Mouse (Mus musculus): ENCODE results near the gene Gorasp1. TPM values are rescaled to one million over a fixed set of nuclear protein-coding genes. Genes with fewer than 3 reads are reported as not detected.

The Gorasp1 gene
- polyA plus RNA-seq, 1 experiment from 2014 or later, result 23.6 TPM

- ATAC-seq (ENCODE audit: insufficient read depth, low FRiP score, low TSS enrichment), result no peak
- DNase-seq (ENCODE audit: low spot score), result no peak
- Histone ChIP-seq H3K27ac (ENCODE audit: low read depth, low read length) (no peak overlapping the region), H3K9me3 (ENCODE audit: control insufficient read depth, low read length) (no peaks in the 10 kb centered on the region), H3K27me3 (ENCODE audit: control insufficient read depth, insufficient read depth, low read length) (no peaks in the 10 kb centered on the region), H3K4me3 (ENCODE audit: low read depth, low read length) (no peak overlapping the region), H3K4me1 (ENCODE audit: control insufficient read depth, insufficient read depth, low read length) (peaks cover 8% of the 10 kb centered on the region; the same call in 1 of the 2 replicates), H3K9ac (ENCODE audit: low read length) (no peak overlapping the region), H3K4me2 (ENCODE audit: low read depth) (no peak overlapping the region), H3K36me3 (ENCODE audit: control insufficient read depth, insufficient read depth, low read length) (0 out of 2 replicates have a peak, but pooled peaks cover 2% of the 10 kb centered on the region)
- 89% methylated on average over 27 of the region's 27 CpGs for WGBS
Measured at GRCm38 (mm10) chr9:119973869-119974520, 36.6 kb upstream of the Gorasp1 start.

DNA sequence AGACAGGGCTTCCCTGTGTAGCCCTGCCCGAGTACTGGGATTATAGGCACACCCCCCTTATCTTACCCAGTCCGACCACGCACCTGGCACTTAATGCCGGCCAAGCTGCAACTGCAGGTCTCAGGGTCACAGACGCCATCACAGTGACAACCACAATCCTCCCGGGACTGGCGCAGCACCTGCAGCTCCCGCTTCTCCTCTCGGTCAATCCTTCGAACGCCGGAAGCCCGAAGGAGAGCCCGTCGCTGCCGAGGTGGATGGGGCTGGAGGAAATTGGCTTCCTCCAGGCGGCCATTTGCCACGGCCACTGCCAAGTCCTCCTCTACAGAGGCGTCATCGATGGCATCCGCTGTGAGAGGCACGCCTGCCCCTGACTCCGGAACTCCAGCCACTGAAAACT lies 35.9 kb upstream of the Gorasp1 start:
- Histone ChIP-seq H3K9ac (ENCODE audit: low read length) (no peak overlapping the region), H3K4me2 (ENCODE audit: low read depth) (no peak overlapping the region), H3K4me1 (ENCODE audit: control insufficient read depth, insufficient read depth, low read length) (peaks cover 5% of the 10 kb centered on the region; the same call in 1 of the 2 replicates), H3K27ac (ENCODE audit: low read depth, low read length) (no peak overlapping the region), H3K9me3 (ENCODE audit: control insufficient read depth, low read length) (no peaks in the 10 kb centered on the region), H3K27me3 (ENCODE audit: control insufficient read depth, insufficient read depth, low read length) (no peaks in the 10 kb centered on the region), H3K36me3 (ENCODE audit: control insufficient read depth, insufficient read depth, low read length) (0 out of 2 replicates have a peak, but pooled peaks cover 2% of the 10 kb centered on the region), H3K4me3 (ENCODE audit: low read depth, low read length) (no peak overlapping the region)
- 92% methylated on average over 23 of the region's 23 CpGs for WGBS
- ATAC-seq (ENCODE audit: insufficient read depth, low FRiP score, low TSS enrichment), result no peak
- DNase-seq (ENCODE audit: low spot score), result no peak

- DNase-seq (ENCODE audit: low spot score) (no peak), ATAC-seq (ENCODE audit: insufficient read depth, low FRiP score, low TSS enrichment) (no peak)
- Histone ChIP-seq H3K9ac (ENCODE audit: low read length) (no peak overlapping the region), H3K27me3 (ENCODE audit: control insufficient read depth, insufficient read depth, low read length) (no peaks in the 10 kb centered on the region), H3K4me3 (ENCODE audit: low read depth, low read length) (no peak overlapping the region), H3K27ac (ENCODE audit: low read depth, low read length) (no peak overlapping the region), H3K9me3 (ENCODE audit: control insufficient read depth, low read length) (no peaks in the 10 kb centered on the region), H3K4me1 (ENCODE audit: control insufficient read depth, insufficient read depth, low read length) (peaks cover 5% of the 10 kb centered on the region; the same call in 1 of the 2 replicates), H3K36me3 (ENCODE audit: control insufficient read depth, insufficient read depth, low read length) (0 out of 2 replicates have a peak, but pooled peaks cover 2% of the 10 kb centered on the region), H3K4me2 (ENCODE audit: low read depth) (no peak overlapping the region)
- 80% methylated on average over 12 of the region's 12 CpGs for WGBS
Measured at GRCm38 (mm10) chr9:119972582-119972981, 35.2 kb upstream of the Gorasp1 start.

GRCm38 (mm10) chr9:119972166-119972565 lies 34.8 kb upstream of the Gorasp1 start:
- ATAC-seq (ENCODE audit: insufficient read depth, low FRiP score, low TSS enrichment) (no peak), DNase-seq (ENCODE audit: low spot score) (no peak)
- Histone ChIP-seq H3K27ac (ENCODE audit: low read depth, low read length) (no peak overlapping the region), H3K4me2 (ENCODE audit: low read depth) (no peak overlapping the region), H3K36me3 (ENCODE audit: control insufficient read depth, insufficient read depth, low read length) (0 out of 2 replicates have a peak, but pooled peaks cover 2% of the 10 kb centered on the region), H3K9me3 (ENCODE audit: control insufficient read depth, low read length) (no peaks in the 10 kb centered on the region), H3K27me3 (ENCODE audit: control insufficient read depth, insufficient read depth, low read length) (no peaks in the 10 kb centered on the region), H3K4me1 (ENCODE audit: control insufficient read depth, insufficient read depth, low read length) (peaks cover 5% of the 10 kb centered on the region; the same call in 1 of the 2 replicates), H3K4me3 (ENCODE audit: low read depth, low read length) (no peak overlapping the region), H3K9ac (ENCODE audit: low read length) (no peak overlapping the region)
- WGBS, result 92% methylated on average over 10 of the region's 10 CpGs

DNA sequence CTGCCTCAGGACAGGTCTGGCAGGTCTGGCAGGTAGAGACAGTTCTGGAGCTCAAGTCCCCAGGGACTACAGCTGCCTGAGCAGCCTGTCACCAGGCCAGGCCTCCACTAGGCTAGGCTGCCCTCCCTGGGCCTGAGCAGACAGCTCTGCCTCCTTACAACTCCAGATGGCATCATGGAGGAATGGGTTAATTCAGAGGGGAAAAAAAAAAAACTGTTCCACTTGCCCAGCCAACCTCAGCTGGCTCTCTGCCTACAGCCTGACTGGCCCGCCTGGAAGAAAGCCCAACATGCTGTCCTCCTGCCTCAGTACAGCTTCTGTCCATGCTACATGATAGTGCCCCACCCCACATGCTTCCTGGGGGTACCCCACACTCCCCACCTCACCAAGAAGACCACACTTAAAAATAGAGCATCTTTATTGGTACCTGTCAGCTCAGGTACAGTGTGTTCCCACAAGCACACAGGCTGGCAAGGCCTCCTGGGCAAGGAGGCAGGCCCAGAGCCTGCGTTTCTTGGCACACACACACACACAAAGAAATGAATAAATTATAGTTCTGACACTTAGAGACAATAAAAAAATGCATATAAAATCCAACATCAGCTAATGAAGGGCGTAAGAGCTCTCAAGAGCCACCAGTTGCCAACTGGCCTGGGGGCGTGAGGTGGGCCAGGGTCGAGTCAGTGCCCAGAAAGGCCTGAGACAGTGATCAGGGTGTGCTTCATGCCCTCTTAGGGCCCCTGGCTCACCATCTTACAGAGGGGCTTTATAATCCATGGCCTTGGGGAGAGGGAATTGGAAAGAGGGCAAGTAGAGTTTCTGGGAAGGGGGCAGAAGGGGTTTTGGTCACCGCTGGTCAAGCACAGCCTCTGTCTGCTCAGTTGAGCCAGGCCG lies 33.6 kb upstream of the Gorasp1 start:
- Histone ChIP-seq H3K4me2 (ENCODE audit: low read depth) (no peak overlapping the region), H3K4me3 (ENCODE audit: low read depth, low read length) (no peak overlapping the region), H3K27ac (ENCODE audit: low read depth, low read length) (no peak overlapping the region), H3K9me3 (ENCODE audit: control insufficient read depth, low read length) (no peaks in the 10 kb centered on the region), H3K27me3 (ENCODE audit: control insufficient read depth, insufficient read depth, low read length) (no peaks in the 10 kb centered on the region), H3K36me3 (ENCODE audit: control insufficient read depth, insufficient read depth, low read length) (0 out of 2 replicates have a peak, but pooled peaks cover 2% of the 10 kb centered on the region), H3K4me1 (ENCODE audit: control insufficient read depth, insufficient read depth, low read length) (peaks cover 5% of the 10 kb centered on the region; the same call in 1 of the 2 replicates), H3K9ac (ENCODE audit: low read length) (peak overlapping the region; percentile 10; the same call in 1 of the 2 replicates)
- no peak for DNase-seq (ENCODE audit: low spot score)
- WGBS, result 91% methylated on average over 7 of the region's 7 CpGs
- ATAC-seq (ENCODE audit: insufficient read depth, low FRiP score, low TSS enrichment), result no peak

- no peak overlapping the region for H3K9ac ChIP-seq (ENCODE audit: low read length)
- H3K9me3 ChIP-seq (ENCODE audit: control insufficient read depth, low read length), result no peaks in the 10 kb centered on the region
- ATAC-seq (ENCODE audit: insufficient read depth, low FRiP score, low TSS enrichment) (no peak), DNase-seq (ENCODE audit: low spot score) (peak; percentile 39)
- no peak overlapping the region for H3K4me3 ChIP-seq (ENCODE audit: low read depth, low read length)
- peaks cover 5% of the 10 kb centered on the region; the same call in 1 of the 2 replicates for H3K4me1 ChIP-seq (ENCODE audit: control insufficient read depth, insufficient read depth, low read length)
- no peak overlapping the region for H3K4me2 ChIP-seq (ENCODE audit: low read depth)
- 46% methylated on average over 6 of the region's 6 CpGs for WGBS
- H3K27ac ChIP-seq (ENCODE audit: low read depth, low read length), result no peak overlapping the region
- H3K27me3 ChIP-seq (ENCODE audit: control insufficient read depth, insufficient read depth, low read length), result no peaks in the 10 kb centered on the region
- H3K36me3 ChIP-seq (ENCODE audit: control insufficient read depth, insufficient read depth, low read length), result 0 out of 2 replicates have a peak, but pooled peaks cover 2% of the 10 kb centered on the region
Measured at GRCm38 (mm10) chr9:119970221-119970620, 32.9 kb upstream of the Gorasp1 start.

DNA sequence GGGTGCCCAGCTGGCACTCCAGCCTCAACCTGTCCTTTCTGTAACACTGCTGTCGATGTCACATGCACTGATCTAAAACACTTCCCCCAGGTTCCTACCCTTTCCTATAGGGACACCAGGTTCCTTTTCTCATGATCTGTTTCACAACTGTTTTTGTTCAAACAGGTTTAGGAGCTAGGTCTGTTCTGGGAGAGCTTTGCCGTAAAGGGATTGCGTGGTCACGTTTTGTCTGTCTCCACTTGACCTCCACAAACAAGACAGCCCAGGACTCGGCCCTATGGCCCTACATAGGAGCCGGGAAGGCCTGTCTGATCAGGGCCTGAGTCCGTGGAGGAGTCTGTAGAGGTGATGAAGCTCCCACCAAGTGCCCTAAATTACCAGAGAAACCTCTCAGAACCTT lies 32.4 kb upstream of the Gorasp1 start:
- Histone ChIP-seq H3K9ac (ENCODE audit: low read length) (no peak overlapping the region), H3K4me3 (ENCODE audit: low read depth, low read length) (no peak overlapping the region), H3K27me3 (ENCODE audit: control insufficient read depth, insufficient read depth, low read length) (no peaks in the 10 kb centered on the region), H3K36me3 (ENCODE audit: control insufficient read depth, insufficient read depth, low read length) (0 out of 2 replicates have a peak, but pooled peaks cover 2% of the 10 kb centered on the region), H3K9me3 (ENCODE audit: control insufficient read depth, low read length) (no peaks in the 10 kb centered on the region), H3K27ac (ENCODE audit: low read depth, low read length) (no peak overlapping the region), H3K4me2 (ENCODE audit: low read depth) (no peak overlapping the region), H3K4me1 (ENCODE audit: control insufficient read depth, insufficient read depth, low read length) (peaks cover 5% of the 10 kb centered on the region; the same call in 1 of the 2 replicates)
- no peak for ATAC-seq (ENCODE audit: insufficient read depth, low FRiP score, low TSS enrichment)
- DNase-seq (ENCODE audit: low spot score), result no peak
- 77% methylated on average over 7 of the region's 7 CpGs for WGBS

DNA sequence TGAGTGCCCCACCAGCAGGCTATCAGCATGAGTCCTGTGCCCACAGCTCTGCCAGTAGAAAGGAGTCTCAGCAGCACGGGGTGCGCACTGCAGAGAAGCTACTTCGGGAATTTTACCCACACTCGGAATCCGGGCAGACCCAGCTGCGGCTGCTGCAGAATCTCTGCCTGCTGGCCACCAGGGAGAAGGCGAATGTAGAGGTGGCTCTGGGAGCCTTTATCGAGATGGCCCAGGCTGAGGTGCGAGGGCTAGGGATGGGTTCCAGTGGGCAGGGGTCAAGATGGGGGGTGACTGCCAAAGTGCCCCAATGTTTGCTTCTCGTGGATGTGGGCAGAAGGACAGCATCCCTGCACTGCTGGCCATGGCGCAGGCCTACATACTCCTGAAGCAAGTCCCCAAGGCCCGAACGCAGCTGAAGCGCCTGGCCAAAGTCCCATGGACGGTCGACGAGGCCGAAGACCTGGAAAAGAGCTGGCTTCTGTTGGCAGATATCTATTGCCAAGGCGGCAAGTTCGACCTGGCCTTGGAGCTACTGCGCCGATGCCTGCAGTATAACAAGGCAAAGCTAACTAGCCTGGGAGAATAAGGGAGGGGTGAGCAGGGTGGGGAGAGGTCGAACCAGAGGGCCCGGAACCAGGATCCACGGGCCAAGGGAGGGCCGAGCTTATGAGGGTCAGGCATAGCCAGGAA lies 29.0 kb upstream of the Gorasp1 start:
- H3K9ac ChIP-seq (ENCODE audit: low read length), result no peak overlapping the region
- no peak for DNase-seq (ENCODE audit: low spot score)
- ATAC-seq (ENCODE audit: insufficient read depth, low FRiP score, low TSS enrichment), result no peak
- H3K27me3 ChIP-seq (ENCODE audit: control insufficient read depth, insufficient read depth, low read length), result no peaks in the 10 kb centered on the region
- no peaks in the 10 kb centered on the region for H3K36me3 ChIP-seq (ENCODE audit: control insufficient read depth, insufficient read depth, low read length)
- WGBS, result 86% methylated on average over 26 of the region's 26 CpGs
- no peaks in the 10 kb centered on the region for H3K9me3 ChIP-seq (ENCODE audit: control insufficient read depth, low read length)
- peaks cover 8% of the 10 kb centered on the region for H3K4me1 ChIP-seq (ENCODE audit: control insufficient read depth, insufficient read depth, low read length)
- H3K27ac ChIP-seq (ENCODE audit: low read depth, low read length), result no peak overlapping the region
- H3K4me3 ChIP-seq (ENCODE audit: low read depth, low read length), result no peak overlapping the region
- no peak overlapping the region for H3K4me2 ChIP-seq (ENCODE audit: low read depth)

Data from neural tube, embryonic 11.5 days (tissue).